Mouse (Mus musculus): ENCODE data around the gene Atg4a-ps.
"Not testable (repeated sequence)": the region's sequence is repeated elsewhere in the genome, so short reads cannot be mapped to it uniquely, and the experiment has no call there.

Gene Atg4a-ps

DNA sequence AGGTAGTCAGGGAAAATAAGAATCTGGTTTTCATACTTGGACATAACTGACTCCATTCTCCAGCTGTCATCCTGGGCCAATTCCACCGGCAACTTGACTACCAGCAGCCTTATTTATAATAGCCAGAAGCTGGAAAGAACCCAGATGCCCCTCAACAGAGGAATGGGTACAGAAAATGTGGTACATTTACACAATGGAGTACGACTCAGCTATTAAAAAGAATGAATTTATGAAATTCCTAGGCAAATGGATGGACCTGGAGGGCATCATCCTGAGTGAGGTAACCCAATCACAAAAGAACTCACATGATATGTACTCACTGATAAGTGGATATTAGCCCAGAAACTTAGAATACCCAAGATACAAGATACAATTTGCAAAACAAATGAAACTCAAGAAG, at the start of gene Atg4a-ps:
TSS of gene Atg4a-ps (minus strand) at position 101 of the 400 bp plus-strand sequence.
- DNase-seq = not testable (repeated sequence)

DNA sequence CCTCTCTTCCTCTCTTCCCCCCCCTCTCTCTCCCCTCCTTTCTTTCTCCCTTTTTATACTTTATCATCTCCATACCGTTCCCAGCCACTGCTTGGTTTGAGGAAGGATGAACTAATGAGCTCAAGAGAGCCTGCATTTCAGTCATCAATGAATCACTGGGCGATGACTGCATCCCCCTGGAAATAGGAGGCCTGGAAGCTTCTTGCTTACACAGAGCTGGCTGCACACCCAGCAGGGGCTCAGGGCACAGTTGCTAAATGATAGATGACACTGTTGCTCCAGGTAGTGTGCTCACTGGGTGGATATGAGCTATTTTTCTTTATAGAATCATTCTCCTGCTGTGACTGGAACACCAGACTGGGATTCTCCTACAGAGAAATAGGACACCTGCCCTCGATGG, 49.7 kb upstream of the Atg4a-ps start:
- no peak for DNase-seq

DNA sequence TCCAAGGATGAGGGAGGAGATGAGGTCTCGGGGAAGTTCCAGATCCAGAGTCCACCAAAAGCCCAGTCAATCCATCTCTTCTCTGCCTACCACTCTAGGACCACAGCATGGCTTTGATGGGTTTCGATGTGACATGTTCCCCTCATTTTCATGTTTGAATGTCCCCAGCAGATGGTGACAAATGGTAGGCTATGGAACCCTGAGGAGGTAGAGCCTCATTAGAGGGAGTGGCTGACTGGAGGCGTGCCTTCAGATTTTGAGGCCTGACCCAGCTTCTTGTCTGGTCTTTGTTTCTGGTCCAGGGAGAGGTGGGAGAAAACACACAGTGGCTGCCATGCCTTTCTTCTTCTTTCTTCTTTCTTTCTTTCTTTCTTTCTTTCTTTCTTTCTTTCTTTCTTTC, 44.6 kb upstream of the Atg4a-ps start:
- no peak for DNase-seq

DNA sequence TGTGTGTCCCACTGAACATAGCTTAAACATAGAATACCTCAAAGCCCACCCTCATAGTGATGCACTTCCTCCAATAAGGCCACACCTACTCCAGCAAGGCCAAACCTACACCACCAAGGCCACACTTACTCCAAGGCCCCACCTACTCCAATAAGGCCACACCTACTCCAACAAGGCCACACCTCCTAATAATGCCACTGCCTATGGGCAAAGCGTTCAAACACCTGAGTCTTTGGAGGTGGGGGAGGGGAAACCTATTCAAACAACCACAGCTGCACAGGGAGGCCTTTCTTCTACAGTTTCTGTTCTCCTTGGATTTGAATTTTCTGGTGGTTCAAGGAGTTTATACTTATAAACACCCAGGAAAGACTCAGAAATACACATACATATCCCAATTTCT, 43.2 kb upstream of the Atg4a-ps start:
- no peak for DNase-seq

DNA sequence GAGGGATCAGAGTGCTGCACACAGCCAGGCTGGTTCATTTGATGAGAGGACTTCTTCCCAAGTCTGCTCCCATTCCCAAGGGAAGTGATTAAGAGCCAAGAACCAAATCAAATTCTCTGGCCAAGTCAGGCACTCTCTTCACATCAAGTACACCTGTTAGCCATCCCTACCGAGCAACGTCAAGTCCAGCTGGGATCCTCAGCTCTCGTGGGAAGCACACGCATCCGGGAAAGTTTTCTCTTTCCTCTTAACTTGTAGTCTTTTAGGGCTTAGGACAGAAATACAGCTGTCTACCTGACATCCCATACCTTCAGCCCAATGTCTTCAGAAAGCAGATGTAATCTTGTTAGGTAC, 38.1 kb upstream of the Atg4a-ps start:
- no peak for DNase-seq

DNA sequence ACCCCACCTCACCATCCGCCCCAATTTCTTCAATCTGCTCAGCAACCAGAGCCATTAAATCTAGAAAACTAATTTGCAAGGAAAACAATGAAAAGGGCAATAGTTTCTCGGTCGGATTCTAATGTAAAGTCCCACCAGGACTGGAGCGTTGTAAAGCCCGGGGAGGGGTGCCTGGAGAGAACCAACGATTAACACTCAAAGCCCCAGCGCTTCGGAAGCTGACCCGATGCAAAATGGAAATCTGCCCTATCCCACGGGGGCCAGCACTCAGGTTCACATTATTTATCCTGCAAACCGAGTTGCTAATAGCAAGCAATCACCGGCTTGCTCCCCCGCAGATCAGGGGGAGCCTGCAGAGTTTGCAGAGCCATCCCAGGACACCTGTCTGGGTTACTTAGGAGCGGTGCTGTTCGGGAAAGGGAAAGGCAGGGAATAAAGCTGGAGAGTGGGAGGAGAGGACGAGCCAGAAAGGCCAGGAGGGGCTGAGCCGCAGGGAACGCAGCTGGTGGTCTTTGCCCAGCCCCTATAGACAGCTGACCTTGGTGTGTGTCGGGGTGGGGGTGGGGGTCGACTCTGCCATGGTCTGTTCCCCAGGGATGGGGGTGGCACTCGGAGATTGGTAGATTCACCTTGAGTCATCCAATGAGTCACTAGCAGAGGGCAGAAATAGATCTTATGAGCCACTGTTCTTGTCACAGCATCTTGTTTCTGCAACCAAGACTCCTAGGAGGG, 37.5 kb upstream of the Atg4a-ps start:
- peak; percentile 36 for DNase-seq

DNA sequence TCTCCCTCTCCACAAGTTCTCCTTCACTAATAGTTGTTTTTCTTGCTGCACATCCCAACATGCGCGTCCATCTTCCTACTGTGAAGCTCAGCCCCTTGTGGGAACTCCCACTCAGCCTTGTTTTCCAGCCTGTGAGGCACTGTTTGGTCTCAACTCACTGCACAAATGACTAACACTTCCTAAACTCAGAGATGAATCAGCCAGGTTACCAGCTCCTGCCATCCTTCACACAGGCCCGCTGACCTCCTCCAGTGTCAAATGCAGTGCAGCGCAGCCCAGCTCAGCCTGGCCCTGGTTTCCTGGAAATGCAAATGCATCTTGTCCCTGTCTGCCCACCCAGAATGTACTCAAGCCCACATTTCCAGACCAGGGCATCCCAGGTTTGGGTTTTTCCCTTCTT, 36.6 kb upstream of the Atg4a-ps start:
- DNase-seq = no peak

DNA sequence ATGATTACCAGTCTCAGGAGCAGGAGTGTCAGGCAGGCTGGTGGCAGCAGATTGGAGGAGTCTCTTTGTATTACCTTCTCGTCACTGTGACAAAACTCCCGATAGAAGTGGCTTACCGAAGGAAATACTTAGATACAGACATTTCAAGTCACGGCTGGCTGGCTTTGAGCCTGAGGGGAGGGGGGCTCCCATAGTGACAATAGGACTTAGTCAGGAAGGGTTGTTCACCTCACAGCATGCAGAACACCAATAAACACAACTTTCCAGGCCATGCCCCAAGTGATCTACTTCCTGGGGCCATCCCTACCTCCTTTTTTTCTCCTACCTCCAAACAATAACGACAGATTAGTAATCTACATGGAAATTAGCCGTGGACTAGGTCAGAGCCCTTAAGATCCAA, 32.9 kb upstream of the Atg4a-ps start:
- no peak for DNase-seq

DNA sequence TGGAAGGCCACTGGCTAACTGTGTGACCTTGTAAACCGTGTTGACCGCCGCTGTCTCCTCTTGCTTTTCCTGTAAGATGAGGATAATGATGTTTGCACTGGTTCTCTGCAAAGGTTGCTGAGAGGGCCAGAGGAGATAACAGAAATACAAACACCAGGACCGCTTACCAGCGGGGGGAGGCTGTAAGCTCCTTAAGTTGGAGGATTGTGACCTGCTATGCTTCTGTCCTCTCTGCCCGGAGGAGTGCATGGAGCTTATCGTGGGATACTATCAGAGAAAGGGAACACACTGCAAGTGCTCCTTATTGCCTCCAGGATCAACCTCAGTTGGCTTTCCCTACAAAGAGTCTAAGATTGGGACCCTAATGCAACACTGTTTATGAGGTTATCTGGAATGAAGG, 26.8 kb upstream of the Atg4a-ps start:
- DNase-seq = no peak

DNA sequence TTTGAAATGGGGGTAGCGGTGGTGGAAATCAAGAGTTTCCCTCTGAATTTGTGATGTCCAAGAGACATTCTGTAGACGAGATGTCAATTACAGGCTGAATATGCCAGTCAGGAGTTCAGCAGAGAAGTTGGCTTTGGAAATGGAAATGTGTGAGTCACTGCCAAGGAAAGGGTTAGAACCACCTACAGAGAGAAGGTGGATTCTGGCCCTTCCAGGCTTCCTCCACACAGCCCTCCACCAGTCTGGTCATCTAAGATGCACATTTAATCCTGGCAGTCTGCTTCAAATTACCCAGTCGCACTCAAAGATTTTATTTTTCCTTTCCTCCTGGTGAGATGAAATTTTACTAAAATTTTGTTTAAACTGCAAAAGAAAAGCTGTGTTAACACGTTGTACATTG, 26.2 kb upstream of the Atg4a-ps start:
- DNase-seq = no peak

DNA sequence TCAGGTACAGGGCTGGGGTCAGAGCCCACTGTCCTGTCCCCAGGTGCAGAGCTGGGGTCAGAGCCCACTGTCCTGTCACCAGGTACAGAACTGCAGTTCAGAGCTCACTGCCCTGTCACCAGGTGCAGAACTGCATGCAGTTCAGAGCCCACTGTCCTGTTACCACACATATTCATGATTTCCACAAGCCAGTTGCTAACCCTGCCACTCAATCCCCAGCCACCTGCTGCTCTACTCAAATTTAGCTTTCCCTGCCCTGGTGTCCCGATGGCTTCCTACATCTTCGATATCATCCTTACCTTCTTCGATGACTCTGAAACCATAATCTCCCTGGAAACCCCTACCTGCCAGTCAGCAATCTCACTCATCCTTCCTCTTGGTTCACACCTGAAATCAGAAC, 17.5 kb upstream of the Atg4a-ps start:
- no peak for DNase-seq

DNA sequence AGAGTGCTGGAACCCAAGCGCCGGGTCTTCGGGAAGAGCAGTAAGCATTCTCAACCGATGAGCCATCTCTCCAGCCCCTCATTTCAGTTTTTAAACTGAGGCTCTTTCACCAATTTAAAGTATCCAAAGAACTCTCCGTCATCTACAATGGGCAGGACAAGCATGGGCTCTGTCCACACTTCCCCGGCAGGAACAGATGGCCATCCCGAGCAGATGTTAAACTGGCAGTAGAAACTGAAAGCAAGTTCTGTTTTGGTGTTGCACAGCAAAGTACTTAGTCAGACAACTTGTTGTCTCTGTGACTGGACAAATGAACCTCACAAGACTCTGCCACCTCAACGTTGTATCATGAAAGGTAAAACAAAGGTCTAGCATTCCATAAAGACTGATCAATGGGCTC, 15.8 kb upstream of the Atg4a-ps start:
- DNase-seq = no peak

DNA sequence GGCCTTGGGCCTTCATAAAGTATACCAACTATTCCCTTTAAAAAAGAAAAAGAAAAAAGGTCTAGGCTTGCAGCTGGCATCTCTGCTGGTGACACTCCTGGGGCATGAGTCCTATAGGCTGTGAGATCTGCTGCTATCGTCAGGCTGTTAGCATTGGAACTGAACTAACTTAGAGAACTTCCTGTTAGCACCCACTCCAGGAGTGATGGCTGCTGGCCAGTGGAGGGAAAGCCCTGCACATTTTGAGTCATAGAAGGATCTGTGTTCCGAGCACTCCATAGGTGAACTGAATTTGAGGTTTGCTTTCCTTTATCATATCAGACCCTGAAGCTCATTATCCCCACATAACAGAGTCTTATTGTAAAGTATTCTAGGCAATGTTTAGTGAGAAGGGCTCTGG, 14.1 kb upstream of the Atg4a-ps start:
- no peak for DNase-seq

DNA sequence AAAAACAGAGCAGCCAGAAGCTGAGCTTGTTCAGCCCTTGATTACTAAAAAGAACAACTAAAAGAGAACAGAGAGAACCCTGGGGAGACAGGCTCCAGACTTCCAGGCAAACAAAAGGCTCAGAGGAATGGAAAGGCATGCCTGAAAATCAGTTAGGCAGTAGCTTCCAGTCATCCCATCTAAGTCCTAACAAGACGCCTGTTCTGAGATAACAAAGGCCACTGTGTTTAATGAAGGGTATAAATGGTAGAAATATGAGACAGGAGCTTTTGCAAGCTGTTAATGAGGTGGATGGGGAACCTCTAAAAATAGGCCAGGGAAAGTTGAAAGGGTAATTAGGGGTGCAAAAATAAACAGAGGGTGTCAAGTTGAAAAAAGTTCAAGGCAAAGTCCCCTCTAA, 4.5 kb upstream of the Atg4a-ps start:
- DNase-seq = no peak

DNA sequence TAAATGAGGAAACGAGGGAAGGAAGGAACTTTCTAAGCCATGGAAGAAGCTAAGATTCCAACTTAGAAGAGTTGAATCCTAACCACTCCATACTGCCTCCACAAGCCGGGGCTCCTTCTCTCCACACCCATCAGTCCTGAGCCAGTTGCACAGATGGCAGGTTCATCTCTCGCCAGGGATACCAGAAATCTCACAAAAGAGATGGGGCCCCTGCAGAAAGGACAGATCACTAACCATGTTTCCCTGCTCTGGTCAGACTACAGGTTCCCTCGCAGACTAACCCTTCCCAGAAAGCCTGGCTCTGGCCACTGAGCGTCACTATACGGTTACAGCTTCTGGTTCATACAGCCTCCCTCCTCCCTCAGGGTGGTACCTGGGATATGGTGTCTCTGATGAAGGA, 3.8 kb upstream of the Atg4a-ps start:
- DNase-seq = no peak

DNA sequence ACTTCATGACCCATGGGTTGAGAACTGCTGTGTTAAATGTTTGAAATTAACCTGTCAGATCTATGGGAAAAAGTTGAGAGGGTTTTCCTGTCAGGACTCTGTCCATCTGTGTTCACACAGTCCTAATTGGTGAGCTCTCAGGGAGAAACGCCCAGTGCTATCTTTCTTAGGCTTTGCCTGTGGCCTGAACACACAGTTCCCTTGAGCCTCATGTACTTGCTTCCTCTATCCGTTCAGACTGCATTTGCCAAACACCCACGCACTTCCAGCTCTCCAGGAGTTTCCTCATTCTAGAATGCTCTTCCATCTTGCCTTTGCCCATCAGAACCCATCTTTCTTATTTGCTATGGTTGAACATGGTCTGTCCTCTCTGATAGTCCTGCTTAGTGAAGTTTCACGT, 2.6 kb upstream of the Atg4a-ps start:
- DNase-seq = no peak

DNA sequence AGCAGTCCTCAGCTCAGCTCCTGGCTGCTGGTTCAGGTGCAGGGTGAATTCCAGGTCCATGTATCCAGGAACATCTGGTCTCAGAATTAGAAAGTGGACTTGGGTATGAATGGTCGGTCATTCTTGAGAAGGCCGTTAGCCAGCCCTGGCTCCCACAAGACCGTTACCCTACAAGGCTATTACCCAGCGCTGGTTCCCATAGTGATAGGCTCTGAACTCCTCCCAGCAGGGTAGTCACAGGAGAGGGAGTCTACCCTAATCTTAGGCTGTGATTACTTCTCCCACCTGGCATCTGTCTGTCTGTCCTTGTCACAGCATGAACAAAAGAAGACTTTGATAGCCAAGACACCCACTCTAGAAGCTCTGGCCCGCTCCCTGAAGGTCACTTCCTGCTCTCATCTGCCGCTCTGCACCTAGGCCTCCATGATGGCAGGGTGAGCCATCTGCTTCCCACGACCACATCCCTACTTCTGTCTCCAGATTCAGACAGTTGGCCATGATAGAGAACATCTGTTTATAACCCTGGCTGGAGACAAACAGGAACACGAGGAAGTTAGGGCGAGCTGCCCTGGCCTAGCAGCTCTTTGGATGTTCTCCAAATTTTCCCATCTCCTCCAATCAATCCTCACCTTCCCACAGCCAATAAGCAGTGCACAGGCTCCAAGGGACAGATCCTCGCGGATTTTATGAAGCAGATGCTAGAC, 1.4 kb upstream of the Atg4a-ps start:
- DNase-seq = no peak

DNA sequence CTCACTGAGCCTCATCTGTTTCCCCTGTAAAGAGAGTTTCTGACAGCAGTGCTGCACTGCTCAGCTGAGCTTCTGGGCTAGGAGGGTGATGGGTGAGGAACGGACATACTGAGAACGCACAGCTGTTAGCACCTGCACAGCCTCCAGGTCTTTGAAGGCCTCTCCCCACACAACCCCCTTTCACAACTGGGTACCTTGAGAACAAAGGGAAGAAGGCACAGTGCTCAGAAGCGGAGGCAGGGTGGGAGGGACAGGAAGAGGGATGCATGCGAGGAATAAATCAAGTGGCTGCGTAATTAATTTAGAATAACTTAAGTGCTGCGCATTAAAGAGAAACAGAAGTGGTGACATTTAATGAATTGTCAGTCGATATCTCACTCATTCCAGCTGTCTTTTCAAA, 4.6 kb downstream of the Atg4a-ps start:
- no peak for DNase-seq

DNA sequence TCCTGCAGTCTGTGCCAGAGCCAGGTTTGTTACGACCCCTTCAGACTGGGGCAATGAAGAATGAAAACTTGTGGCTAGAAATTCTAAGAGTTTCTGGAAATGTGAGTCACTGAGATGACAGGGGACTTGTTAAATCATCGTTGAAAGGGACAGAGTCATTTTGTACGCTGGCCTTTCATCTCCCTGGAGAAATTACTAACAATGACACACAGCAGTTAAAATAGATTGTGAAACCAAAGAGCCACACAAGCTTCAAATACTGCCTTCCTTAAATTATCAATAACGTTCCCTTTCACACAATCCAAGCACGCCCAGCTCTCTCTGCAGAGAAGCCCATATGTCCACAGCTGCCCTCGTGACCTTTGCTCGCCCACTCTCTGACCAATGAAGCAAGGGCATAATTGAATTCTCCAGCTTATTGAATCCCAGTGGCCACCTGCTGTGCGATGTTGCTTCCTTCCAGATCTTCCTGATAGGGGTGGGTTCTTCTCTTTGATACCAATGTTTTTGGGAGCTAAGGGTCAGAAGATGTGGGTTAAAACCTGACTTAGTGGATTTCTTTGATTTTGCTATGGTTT, 5.6 kb downstream of the Atg4a-ps start:
- DNase-seq = peak; percentile 58

DNA sequence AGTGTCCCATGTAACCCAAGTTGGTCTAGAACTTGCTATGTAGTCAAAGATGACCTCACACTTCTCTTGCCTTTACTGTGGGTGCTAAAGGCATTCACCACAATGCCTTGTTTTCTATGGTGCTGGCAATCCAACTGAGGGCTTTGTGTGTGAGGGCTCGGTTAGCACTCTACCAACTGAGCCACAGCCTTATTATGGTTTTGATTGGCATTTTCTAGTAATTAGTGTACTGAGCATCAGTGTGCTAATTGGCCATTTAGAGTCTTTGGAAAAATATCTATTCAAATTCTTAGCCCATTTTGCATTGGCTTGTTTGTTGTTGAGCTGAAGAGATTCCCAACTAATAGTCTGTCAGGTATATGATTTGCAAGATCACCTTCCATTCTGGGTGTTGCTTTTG, 8.2 kb downstream of the Atg4a-ps start:
- DNase-seq = no peak

DNA sequence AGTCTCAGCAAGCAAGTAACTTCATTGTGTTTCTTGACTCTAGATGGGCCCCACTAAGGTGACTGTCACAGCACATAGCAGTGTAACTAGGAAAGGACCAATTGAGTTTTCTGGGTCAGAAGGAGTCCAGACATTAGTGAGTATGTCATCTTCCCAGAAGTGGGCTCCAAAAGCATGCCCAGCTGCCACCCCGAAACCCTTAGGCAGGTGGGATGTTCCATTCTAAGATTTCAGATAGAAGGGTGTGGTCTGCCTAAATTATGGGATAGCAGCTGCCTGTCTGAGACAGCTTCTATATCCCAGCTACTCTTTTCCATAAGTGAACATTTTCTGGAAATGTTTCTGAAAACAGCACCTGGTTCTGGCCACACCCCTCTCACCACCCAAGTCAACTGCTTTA, 11.6 kb downstream of the Atg4a-ps start:
- DNase-seq = no peak

DNA sequence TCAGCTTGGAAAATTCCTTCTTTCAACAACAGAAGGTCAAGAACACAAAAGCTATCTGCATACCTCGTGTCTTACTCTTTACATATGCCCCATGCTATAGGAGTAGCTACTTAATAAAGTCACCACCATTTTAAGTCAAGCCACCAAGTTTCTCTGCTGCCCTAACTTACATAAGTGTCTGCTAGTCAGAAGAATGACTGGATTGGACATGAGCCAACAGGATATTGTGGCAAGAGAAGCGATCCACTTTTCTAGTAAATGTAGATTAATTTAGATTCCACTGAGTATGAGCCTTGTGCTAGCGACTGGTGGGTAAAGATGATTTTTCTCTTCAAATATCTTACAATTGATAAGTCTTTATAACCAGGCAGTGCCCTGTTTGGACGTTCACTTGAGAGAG, 12.0 kb downstream of the Atg4a-ps start:
- no peak for DNase-seq

DNA sequence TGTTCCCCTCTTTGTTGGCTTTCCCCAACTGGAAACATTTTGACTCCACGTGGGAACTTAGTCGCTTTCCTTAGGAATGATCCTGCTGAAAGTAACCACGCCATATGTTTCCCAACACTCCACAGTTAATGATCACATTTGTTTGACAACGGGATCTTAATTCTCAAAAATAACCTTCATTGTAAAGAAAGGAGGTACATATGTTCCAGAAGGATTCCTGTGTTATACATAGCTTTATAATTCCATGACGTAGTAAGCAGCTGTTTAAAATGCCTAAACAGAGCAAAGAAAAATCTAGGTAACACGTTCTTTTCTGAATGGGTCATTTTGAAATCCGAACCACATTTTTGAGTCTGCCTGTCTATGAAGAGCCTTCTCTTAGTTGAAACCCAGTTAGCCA, 12.7 kb downstream of the Atg4a-ps start:
- DNase-seq = no peak

DNA sequence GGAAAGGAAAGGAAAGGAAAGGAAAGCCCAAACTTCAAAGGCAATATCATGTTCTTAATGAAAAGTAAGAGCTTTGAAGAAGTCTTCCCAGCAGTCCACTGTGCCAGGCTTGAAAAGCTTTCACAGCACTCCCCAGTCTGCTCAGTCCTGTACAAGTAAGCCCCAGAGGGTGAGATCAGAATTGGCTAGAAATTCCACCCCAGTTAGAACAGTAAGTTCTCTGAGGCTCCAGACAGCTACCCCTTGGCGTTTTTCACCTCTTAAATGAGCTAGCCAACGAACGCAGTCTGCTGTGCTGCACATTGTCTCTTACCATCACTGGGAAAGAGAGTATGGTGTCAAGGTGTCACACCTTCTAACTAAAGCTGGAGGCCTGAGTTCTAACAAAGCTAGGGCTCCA, 18.2 kb downstream of the Atg4a-ps start:
- no peak for DNase-seq

DNA sequence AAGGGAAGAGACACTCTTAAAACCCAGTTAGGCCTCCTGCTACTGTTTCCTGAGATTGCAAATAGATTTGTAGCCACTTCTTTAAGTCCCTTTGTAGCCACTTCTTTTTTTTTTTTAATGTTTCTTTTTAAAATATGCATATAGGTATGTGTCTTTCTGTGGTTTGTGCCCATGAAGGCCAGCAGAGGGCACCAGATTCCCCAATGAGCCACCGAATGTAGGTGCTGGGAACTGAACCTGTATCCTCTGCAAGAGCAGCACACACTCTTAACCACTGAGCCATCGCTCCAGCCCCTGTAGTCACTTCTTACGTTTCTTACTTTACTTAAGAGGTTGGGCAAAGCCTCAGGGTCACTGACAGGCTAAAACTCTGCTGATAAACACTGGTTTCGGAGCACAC, 19.4 kb downstream of the Atg4a-ps start:
- DNase-seq = no peak

Data from embryo, embryonic 11 days (tissue).